Mouse (Mus musculus) frontal cortex, postnatal 10 days (tissue): ENCODE results near the gene Ly6g5c.

Experiments used
- DNase-seq, 2 experiments: peaks; one replicate each; pipeline ENCODE4 v3.0.0; 2022; ENCODE audit warnings: low spot score in 2 of 2, mixed read lengths in 1 of 2

Gene Ly6g5c

DNA sequence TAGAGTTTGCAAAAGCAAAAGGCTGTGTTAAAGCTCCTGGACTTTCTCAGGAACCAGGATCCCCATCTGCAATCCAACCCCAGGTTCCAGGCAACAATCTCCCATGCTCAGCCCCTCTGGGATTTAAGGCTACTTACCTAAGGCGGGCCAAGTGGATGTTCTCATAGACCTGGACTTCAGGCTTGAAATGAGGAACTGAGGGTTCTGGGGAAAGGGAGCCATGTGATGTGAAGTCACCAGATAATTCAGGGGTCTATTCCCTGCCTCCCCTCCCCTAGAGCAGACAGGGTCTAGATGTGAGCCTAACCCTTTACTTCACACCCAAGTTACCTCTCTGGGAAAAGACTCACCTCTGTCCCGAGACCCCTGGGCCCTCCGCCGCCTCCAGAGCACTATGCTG is 27.4 kb upstream of the Ly6g5c start:
- DNase-seq: no peak

DNA sequence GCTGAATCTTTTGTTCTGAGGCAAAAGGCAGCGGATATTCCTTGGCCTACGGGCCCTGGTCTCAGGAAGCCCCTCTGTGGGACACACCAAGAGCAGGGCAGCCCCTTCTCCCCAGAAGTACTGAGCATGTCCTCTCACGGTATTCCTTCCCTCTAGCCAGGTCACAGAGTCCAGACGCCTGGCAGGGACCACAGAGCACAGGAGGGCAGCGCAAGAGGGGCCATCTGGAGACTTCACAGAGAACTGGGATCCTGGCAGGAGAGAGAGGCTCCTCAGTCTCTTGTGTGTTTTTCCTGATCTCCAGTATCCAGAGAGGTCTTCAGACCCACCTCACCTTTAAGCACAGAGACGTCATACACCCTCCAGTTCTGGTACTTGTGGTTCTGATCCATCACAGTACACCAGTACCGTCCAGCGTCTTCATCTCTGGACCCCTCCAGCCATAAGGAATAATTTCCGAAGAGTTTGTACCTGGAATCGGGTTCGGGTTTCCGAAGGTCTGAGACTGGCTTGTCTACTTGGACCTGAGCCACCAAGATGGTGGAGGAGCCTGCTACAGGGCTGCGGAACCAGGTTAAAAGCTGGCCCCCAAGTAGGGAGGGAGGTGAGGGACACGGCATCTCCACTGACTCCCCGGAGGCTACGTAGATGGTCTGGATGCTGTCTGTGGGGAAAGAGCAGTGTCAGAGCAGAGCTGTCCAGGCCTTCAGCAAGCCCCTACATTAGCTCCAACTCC is 25.1 kb upstream of the Ly6g5c start:
- DNase-seq: no peak

DNA sequence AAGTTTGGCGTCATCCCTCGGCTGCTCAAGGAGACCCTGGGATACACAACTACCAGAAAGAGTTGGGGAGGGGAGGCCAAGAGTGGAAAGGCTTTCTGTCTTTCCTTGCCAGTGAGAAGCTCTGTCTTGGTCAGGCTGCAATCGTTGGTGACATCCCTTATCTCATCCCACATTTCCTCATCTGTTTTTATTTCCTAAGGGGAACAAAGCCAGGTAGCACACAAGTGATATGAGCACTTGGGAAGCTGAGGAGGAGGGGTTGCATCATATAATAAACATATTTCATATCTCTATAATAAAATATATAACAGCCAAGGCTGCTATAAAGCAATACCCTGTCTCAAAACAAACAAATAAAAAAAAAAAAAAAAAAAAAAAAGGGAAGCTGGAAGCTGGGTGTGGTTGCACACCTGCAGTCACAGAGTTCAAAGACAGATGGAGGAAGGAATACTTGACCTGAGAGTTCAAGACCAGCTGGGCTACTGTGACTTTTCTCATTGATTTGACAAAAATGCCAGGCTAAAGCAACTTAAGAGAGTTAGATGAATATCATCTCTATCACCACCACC is 24.1 kb upstream of the Ly6g5c start:
- DNase-seq: no peak

DNA sequence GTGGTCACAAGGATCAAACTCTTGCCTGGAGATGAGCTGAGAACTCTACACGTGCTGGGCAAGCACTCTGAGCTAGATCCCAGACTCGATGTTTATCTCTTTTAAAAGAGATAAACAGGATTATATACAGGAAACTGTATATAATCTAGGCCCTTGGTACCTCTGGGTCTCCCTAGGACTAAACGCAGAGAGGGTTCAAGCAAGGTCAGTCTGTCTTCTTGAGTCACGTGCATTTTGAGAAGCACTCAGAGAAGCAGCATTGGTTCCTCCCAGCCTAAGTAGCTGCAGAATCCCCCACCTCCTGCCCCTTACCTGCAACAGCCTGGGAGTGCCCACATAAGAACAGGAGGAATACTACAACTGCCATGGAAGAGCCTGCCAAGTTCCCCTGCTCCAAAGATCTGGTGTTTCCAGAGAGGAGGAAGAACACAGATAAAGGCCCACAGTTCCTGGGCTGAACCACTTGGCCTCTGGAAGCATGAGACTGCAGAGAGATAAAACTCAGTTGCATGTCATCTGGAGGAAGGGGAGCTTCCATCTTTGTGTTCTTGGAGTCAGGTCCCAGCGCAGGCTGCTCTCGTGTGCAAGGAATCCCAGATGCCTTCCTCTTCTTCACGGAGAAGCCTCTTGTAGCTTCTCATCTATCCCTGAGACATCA is 22.7 kb upstream of the Ly6g5c start, which contains the start of gene Ly6g6f:
Gene Ly6g6f (minus strand): TSS at position 403 of the 658 bp plus-strand sequence.
- no peak for DNase-seq

DNA sequence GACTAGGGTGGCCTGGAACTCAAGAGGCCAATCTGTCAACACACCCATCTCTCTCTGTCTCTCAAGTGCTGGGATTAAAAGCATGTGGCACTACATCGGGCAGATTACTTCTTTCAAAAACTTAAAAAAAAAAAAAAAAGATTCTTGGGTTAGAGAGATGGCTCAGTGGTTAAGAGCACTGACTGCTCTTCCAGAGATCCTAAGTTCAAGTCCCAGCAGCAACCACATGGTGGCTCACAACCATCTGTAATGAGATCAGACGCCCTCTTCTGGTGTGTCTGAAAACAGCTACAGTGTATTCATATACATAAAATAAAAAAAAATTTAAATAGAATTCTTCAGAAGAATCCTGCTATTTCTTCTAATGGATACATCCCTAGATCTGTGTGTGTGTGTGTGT is 19.9 kb upstream of the Ly6g5c start:
- DNase-seq: no peak

DNA sequence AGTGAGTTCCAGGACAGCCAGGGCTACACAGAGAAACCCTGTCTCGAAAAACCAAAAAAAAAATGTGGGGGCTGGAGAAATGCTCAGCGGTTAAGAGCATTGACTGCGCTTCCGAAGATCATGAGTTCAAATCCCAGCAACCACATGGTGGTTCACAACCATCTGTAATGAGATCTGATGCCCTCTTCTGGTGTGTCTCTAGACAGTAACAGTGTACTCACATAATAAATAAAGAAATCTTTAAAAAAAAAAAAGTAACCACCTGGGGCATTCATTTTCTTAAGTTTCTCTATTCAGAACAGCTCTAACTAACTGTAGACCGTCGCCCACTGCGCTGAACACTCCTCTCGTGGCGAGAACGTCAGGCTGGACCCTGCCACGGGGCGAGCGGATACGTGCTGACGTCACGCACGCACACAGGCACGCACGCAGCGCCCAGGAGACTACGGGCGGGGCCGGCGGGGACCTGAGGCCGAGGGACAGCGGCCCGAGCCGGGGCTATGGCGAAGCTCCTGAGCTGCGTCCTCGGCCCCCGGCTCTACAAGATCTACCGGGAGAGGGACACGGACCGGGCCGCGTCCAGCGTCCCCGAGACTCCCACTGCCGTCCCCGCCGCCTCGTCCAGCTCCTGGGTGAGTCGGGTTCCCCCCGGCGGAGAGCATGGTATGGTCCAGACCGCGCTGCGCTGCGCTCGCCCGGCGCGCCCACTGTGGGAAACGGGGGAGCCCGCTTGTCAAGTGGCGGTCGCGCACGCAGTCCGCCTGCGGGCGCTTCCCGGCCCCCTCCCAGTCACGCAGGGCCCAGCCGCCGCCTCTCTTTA is 19.0 kb upstream of the Ly6g5c start, which contains the start of gene Abhd16a:
Gene Abhd16a (plus strand): TSS at position 439 of the 820 bp plus-strand sequence.
- DNase-seq: peak; percentile 90 to 93

DNA sequence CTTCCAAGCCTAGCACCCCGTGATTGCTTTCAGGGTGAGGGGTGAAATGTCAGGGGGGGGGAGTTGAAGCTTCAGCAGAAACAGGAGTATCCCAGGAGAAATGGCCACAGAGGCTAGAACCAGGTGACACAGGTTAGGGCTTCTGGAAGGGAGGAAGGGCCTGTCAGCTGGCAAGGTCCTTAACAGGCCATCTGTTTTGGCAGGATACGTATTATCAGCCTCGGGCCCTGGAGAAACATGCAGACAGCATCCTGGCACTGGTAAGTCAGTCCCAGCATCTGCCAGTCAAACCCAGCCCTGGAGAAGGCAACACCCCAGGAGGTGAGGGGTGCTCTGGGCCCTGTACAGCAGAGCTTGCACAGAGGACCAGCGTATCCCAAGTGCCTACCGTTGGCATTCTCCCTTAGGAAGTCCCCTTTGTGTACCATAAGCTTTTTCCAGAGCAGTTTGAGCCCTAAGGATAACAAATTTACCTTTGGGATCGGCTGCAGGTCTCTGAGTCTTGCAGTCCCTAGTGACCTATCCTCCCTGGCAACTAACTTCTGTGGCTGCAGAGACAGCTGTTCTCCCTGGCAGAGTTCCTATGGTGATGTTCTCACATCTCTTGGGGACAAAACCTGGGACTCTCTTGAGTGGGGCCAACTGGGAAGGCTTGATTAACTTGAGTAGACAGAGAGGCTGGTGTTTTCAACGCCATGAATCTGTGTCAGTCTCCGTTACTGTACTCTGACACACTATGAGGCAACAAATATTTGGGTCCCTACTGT is 17.7 kb upstream of the Ly6g5c start:
- DNase-seq: no peak

DNA sequence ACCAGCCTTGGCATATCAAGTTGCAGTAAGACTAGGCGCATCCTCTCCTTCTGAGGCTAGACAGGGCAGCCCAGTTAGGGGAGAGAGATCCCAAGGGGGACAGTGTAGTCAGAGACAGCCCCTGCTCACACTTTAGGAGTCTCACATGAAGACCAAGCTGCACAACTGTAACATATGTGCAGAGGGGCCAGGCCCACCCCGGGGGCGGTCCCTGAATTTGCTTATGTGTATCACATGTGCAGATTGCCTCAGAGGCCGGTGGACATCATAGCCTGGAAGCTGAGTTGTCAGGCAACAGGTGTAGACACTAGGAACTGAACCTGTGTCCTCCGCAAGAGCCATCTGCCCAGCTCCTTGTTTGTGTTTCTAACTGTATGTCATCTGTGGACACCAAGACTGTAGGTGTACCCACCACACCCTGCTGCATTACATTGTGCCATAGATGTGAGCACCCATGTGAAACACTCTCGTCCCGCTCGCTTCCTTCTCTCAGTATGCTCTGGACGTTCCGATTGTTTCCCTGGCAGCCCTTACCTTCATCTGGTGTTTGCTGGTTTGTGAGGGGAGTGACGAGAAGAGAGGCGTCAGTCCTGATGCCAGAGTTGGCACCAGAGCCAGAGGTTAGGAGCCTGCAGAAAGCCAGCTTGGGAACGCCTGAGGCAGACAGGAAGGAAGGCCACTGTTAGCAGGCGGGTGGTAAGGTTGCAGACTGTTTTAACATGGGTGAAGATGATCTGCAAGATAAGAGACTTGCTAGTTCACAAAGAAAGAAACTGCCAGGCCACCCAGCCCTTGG is 15.5 kb upstream of the Ly6g5c start:
- DNase-seq: no peak

DNA sequence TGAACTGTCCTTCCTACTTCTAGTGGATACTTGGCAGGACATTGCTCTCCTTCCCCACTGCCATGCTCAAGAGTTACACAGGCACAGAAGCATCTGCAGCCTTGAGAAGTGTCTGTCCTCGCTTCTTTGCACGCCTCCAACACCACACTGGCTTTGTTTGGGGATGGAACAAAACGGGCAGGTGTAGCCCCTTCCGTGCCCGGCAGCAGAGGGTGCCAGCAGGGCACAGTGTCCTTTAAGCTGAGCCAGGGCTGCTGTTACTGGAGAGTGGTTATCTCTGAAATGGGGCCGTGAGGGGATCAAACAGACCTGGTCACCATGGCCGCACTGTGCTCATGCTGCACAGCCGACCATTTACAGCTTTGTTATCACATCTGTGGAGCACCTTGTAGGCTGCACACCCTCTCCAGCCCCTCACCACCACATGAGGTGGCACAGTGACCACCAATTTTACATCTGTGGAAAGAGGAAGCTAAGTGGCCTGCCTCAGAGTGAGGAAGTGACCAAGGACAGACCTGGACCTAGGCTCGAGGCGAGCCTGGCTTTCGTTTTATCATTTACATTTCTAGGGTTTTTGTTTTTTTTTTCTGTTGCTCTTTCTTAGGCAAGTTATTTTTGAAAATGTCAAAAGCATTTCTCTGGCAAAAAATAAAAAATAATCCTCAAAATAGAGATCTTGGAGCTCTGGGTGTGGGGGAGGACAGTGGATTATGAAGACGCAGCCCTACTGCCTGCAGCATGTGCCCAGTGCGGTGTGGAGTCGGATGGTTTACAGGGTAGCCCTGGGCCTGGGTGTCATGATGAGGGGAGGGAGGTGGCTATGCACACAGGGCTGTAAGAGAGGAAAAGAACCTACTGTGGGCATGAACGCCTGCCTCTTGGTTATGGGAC is 13.4 kb upstream of the Ly6g5c start:
- no peak for DNase-seq

DNA sequence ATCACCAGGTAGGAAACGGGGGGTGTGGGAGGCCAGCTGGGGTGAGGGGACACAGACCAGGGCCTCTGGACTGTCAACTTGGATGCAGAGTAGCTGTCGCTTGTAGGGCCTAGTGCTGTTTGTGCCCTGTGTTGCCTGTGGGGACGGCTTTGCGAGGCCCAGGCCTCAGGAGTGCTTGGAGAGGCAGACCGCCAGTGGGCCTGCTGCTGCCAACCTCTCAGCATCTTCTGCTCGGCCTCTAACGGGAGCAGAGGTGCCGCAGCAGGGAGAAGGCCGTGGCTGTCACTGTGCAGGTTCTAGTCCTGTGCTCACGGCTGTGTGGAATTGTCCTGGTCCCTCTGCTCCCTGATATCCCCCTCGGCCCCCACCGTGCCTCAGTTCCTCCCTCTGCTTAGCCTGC is 11.5 kb upstream of the Ly6g5c start:
- no peak for DNase-seq

DNA sequence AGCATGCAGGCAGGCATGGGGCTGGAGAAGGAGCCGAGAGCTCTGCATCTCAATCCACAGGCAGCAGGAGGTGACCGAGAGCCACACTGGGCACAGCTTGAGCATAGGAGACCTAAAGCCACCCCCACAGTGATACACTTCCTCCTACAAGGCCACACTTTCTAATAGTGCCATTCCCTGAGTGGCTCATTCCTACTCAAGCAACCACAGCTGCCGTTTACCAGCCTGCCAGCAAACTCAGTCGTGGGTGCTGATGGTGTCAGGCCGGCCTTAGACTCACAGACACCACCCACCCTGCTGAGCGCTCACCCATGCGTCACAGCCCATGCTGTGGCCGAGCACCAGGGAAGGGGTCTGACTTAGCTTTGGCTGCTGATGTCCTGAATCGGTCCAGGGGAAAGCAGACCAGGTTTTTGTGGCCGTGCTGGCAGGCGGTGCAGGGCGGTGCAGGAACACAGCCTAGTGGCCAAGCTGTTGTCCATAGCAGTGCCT is 10.9 kb upstream of the Ly6g5c start:
- no peak for DNase-seq

DNA sequence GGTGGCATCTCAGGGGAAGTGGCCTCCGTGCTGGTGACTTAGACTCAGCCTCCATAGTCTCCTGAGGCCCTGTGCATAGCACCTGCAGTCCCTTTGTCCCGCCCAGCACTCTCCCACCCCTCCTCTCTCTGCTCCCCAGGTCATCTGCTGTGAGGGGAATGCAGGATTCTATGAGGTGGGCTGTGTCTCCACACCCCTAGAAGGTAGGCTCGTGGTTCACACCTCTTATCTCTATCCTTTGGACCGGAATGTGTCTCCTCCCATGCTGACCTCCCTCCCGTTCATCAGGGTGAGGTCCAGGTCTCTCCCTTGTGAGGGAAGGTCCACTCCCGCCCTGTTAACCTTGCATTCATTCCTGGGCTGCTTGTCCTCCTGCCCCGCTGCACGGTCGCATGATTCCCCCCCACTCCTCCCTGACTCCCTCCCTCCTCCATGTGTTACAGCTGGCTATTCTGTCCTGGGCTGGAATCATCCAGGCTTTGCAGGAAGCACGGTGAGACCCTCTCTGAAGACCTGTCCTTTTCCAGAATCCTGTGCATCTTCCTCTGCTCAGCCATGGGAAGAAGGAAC is 7.8 kb upstream of the Ly6g5c start:
- no peak for DNase-seq

DNA sequence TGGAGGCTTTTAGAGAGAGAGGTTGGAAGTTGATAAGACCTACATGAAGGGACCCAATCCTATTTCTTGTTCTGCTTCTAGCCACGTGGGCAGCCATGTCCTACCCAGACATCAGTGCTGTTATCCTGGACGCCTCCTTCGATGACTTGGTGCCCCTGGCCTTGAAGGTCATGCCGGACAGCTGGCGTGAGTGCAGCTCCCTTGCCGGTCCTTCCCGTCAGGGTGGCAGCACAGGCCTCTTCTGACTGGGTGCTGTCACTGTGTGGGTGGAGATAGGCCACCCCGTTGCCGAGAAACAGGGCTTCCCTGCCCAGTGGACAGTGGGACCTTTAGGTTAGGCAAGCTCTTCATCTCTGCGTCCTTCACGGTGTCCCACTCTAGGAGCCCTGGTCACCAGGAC is 6.9 kb upstream of the Ly6g5c start:
- DNase-seq: no peak

DNA sequence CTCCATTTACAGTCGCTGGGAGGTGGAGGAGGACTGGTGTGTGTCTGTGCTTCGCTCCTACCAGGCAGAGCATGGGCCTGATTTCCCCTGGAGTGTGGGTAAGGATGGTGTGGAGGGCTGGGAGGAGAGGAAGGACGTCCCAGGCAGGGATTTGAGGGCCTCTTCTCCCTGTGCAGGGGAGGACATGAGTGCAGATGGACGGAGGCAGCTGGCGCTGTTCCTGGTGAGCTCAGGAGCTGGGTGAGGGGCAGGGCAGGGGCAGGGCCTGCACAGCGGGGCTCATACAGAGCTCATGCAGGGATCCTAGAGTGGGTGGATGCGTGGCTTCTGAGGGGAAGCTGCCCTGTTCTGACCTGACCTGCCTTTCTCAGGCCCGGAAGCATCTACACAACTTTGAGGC is 5.8 kb upstream of the Ly6g5c start:
- DNase-seq: no peak

DNA sequence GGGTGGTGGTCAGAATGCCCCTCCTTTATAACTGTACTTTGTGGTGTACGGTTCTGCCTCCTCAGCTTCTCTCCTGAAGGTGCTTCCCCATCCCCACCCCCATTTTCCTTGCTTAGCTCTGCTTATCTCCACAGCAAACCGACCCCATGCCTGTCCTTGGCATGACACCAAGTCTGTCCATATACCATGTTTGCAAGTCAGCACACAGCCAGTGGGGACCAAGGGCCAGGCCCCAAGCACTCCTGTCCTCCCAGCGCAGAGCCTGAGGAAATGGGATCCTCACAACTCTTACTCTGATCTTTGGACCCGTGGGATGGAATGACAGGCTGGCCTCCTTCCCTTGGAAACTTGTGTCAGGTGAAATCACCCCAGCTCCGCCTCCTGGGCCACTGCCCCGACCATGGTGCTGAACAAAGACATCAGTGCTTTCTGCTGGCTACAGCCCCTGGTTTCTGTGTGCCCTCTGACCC is 4.8 kb upstream of the Ly6g5c start:
- DNase-seq: no peak

DNA sequence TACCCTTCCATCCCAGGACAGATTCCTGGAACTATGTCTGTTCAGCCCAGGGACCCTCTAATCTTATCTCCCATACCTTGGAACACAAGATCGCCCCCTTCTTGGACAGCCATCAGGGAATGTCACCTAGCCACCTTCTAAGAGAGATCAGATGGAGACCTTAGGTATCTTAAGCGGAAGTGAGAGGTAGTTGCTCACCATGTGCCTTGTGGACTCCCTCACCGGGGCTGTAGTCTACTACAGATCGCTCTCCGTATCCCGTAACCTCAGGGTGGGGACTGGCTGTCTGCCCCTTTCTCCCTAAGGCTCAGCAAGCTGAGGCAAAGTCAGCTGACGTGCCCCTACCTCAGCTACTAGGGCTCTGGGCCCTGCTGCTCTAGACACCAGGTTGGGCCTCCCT is 4.0 kb upstream of the Ly6g5c start:
- DNase-seq: no peak

DNA sequence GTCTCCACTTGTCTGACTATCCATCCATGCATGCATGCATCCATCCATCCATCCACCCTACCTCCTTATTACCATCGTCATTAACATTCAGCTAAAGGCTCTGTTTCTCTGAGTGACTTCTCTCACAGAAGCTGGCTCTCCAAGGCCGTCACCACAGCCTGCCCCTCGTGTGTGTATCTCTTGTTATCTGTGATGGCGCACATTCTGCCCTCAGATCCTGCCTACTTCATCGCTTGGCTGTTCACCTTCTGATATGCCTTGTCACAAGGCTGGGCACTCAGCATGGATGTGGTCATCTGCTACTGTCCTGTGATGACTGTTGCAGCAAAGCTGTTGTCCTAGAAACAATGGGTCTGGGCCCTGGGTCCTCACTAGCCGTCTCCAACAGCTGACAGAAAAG is 3.3 kb upstream of the Ly6g5c start:
- no peak for DNase-seq

DNA sequence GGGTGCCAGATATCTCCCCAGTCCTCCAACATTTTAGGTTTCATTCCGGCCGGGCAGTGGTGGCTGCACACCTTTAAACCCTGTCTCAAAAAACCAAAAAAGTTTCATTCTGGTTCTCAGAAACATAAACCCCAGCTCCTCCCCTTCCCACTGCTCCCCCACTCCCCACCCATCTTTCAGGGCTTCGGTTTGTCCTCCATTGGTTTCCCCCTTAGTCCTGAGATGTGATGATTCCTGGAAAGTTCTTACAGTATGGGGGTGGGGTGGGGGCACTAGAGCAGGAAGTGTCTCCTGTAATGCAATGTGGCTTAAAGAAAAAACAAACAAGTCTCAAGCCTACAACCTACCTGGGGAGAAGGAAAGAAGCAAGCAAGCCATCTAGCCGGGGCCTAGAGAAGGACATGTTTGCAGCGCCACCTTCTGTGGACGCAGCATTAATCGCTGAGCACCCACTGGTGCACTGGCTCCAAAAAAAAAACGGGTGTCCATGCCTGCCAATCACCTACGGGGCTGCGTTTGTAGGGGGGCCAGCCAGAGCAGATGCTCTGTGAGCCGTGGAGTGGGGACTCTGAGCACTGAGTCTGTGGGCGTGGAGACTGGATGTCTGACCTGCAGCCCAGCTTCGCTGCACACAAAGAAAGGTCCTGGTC is 2.2 kb upstream of the Ly6g5c start:
- peak in 1 of 2 experiments; percentile 37 for DNase-seq
